Mouse (Mus musculus) kidney, embryonic 14.5 days (tissue): ENCODE measurements at regions not wholly inside any gene's neighbourhood (a gene's known extent, or its start where the extent isn't known, plus 50 kb on each side); places are given as distances from the start of the nearest gene placed in this dataset.
"Not testable (repeated sequence)": the region's sequence is repeated elsewhere in the genome, so short reads cannot be mapped to it uniquely, and the experiment has no call there.

Source experiments
- ATAC-seq: fragments of 200-750 bp; cut with Nextera tagmentation; 2 replicates; pipeline ENCODE4 v1.8.0; 2017; ENCODE audit warnings: moderate number of reproducible peaks, mild to moderate bottlenecking, moderate TSS enrichment, moderate library complexity; ENCODE audit not compliant: low FRiP score, low TSS enrichment
- H3K27ac ChIP-seq: fragments of 300-500 bp; sonication (generic); 2 replicates; pipeline ENCODE4 v1.5.1; 2014; ENCODE audit warnings: low read depth, mild to moderate bottlenecking, low read length, moderate library complexity, mixed read lengths
- H3K27me3 ChIP-seq: fragments of 300-500 bp; sonication (generic); 2 replicates; pipeline ENCODE4 v1.6.1; 2014; ENCODE audit warnings: mild to moderate bottlenecking, low read length; ENCODE audit not compliant: control insufficient read depth, insufficient read depth
- H3K36me3 ChIP-seq: fragments of 300-500 bp; sonication (generic); 2 replicates; pipeline ENCODE4 v1.6.1; 2014; ENCODE audit warnings: low read length, mixed read lengths; ENCODE audit not compliant: control insufficient read depth, insufficient read depth
- H3K4me1 ChIP-seq: fragments of 300-500 bp; sonication (generic); 2 replicates; pipeline ENCODE4 v1.6.1; 2014; ENCODE audit warnings: low read length, mixed read lengths; ENCODE audit not compliant: control insufficient read depth, insufficient read depth
- H3K4me2 ChIP-seq: fragments of 300-500 bp; sonication (generic); replicated peaks from 2 replicates; pipeline ENCODE4 v1.6.1; 2014; ENCODE audit warnings: low read depth, mild to moderate bottlenecking, low read length
- H3K4me3 ChIP-seq: fragments of 300-500 bp; sonication (generic); 2 replicates; pipeline ENCODE4 v1.5.1; 2014; ENCODE audit warnings: mild to moderate bottlenecking, low read length
- H3K9ac ChIP-seq: fragments of 300-500 bp; sonication (generic); 2 replicates; pipeline ENCODE4 v1.6.1; 2014; ENCODE audit warnings: low read depth, mild to moderate bottlenecking, low read length, moderate library complexity
- H3K9me3 ChIP-seq: fragments of 300-500 bp; sonication (generic); 2 replicates; pipeline ENCODE4 v1.6.1; 2016; ENCODE audit warnings: low read length; ENCODE audit not compliant: control insufficient read depth
- WGBS: fragments of 180-500 bp; shearing (Covaris S2); extraction: QIAGEN DNeasy Blood & Tissue Kit; methylation state at CpG from one replicate; pipeline ENCODE4 v1.1.7; 2014; 5-methylcytosine and 5-hydroxymethylcytosine counted together

GRCm38 (mm10) chr6:70356303-70356702 lies 435.7 kb downstream of the Rpia start:
- no peak overlapping the region for H3K4me3 ChIP-seq
- H3K27me3 ChIP-seq, result no peaks in the 10 kb centered on the region
- WGBS, result 48% methylated on average over 2 of the region's 2 CpGs
- H3K9me3 ChIP-seq, result no peaks in the 10 kb centered on the region
- 0 out of 2 replicates have a peak, but pooled peaks have one; percentile 28 for ATAC-seq
- no peak overlapping the region for H3K4me2 ChIP-seq
- no peak overlapping the region for H3K9ac ChIP-seq
- H3K36me3 ChIP-seq, result no peaks in the 10 kb centered on the region
- H3K27ac ChIP-seq, result no peak overlapping the region
- H3K4me1 ChIP-seq, result no peaks in the 10 kb centered on the region

- Histone ChIP-seq H3K9ac (no peak overlapping the region), H3K36me3 (no peaks in the 10 kb centered on the region), H3K27me3 (no peaks in the 10 kb centered on the region), H3K4me1 (no peaks in the 10 kb centered on the region), H3K4me2 (no peak overlapping the region), H3K27ac (no peak overlapping the region), H3K9me3 (no peaks in the 10 kb centered on the region), H3K4me3 (no peak overlapping the region)
- ATAC-seq, result no peak
- 81% methylated on average over 5 of the region's 5 CpGs for WGBS
Measured at GRCm38 (mm10) chr6:70342147-70342546, 449.9 kb downstream of the Rpia start.

- H3K27me3 ChIP-seq, H3K4me1 ChIP-seq, ATAC-seq, H3K4me3 ChIP-seq, H3K36me3 ChIP-seq, H3K4me2 ChIP-seq, H3K9me3 ChIP-seq, H3K9ac ChIP-seq, H3K27ac ChIP-seq: not testable (repeated sequence)
- WGBS, result 74% methylated on average over 2 of the region's 2 CpGs
Measured at GRCm38 (mm10) chr6:70340691-70341090, 451.3 kb downstream of the Rpia start.

- no peak for ATAC-seq
- Histone ChIP-seq H3K9ac (no peak overlapping the region), H3K27ac (no peak overlapping the region), H3K4me2 (no peak overlapping the region), H3K27me3 (no peaks in the 10 kb centered on the region), H3K36me3 (no peaks in the 10 kb centered on the region), H3K4me3 (no peak overlapping the region), H3K4me1 (no peaks in the 10 kb centered on the region), H3K9me3 (no peaks in the 10 kb centered on the region)
- 78% methylated on average over 1 of the region's 1 CpGs for WGBS
Measured at GRCm38 (mm10) chr6:70315318-70315717, 476.7 kb downstream of the Rpia start.

- not testable (repeated sequence) for H3K4me2 ChIP-seq, ATAC-seq, H3K4me1 ChIP-seq, H3K9me3 ChIP-seq, H3K27ac ChIP-seq, H3K9ac ChIP-seq, H3K27me3 ChIP-seq, H3K36me3 ChIP-seq, H3K4me3 ChIP-seq
- 97% methylated on average over 2 of the region's 2 CpGs for WGBS
Measured at GRCm38 (mm10) chr6:70314667-70315066, 477.4 kb downstream of the Rpia start.

- not testable (repeated sequence) for H3K9me3 ChIP-seq, H3K9ac ChIP-seq, H3K27ac ChIP-seq, H3K4me3 ChIP-seq, H3K36me3 ChIP-seq, ATAC-seq, H3K27me3 ChIP-seq, H3K4me2 ChIP-seq, H3K4me1 ChIP-seq
Measured at GRCm38 (mm10) chr6:70301100-70301499, 490.9 kb downstream of the Rpia start.

GRCm38 (mm10) chr6:70260227-70260626 lies 531.8 kb downstream of the Rpia start:
- H3K9ac ChIP-seq, H3K9me3 ChIP-seq, ATAC-seq, H3K27me3 ChIP-seq, H3K4me1 ChIP-seq, H3K4me3 ChIP-seq, H3K27ac ChIP-seq, H3K4me2 ChIP-seq, H3K36me3 ChIP-seq: not testable (repeated sequence)
- 78% methylated on average over 3 of the region's 3 CpGs for WGBS

GRCm38 (mm10) chr6:70240167-70240566 lies 551.9 kb downstream of the Rpia start:
- H3K9ac ChIP-seq, H3K27me3 ChIP-seq, H3K4me1 ChIP-seq, H3K9me3 ChIP-seq, H3K4me2 ChIP-seq, H3K27ac ChIP-seq, H3K4me3 ChIP-seq, H3K36me3 ChIP-seq: not testable (repeated sequence)
- peak; percentile 49; the same call in 1 of the 2 replicates for ATAC-seq
- no CpG with 5 or more reads among the region's 1 CpGs for WGBS

- no peak overlapping the region for H3K4me3 ChIP-seq
- no peaks in the 10 kb centered on the region for H3K36me3 ChIP-seq
- H3K27ac ChIP-seq, result no peak overlapping the region
- no peaks in the 10 kb centered on the region for H3K9me3 ChIP-seq
- H3K4me1 ChIP-seq, result no peaks in the 10 kb centered on the region
- no peaks in the 10 kb centered on the region for H3K27me3 ChIP-seq
- WGBS, result 64% methylated on average over 4 of the region's 4 CpGs
- H3K4me2 ChIP-seq, result no peak overlapping the region
- no peak overlapping the region for H3K9ac ChIP-seq
- ATAC-seq, result no peak
Measured at GRCm38 (mm10) chr6:70227166-70227565, 564.9 kb downstream of the Rpia start.

GRCm38 (mm10) chr6:70216632-70217031 lies 575.4 kb downstream of the Rpia start:
- not testable (repeated sequence) for H3K4me1 ChIP-seq, H3K27me3 ChIP-seq, H3K9ac ChIP-seq, H3K4me3 ChIP-seq, H3K9me3 ChIP-seq, H3K27ac ChIP-seq, H3K36me3 ChIP-seq, H3K4me2 ChIP-seq
- ATAC-seq, result peak; percentile 88
- WGBS, result 36% methylated on average over 2 of the region's 2 CpGs
